Mouse (Mus musculus) lung, adult 18-20 months (tissue): ENCODE data around the gene Hoxa4.
A peak's percentile ranks its signal among the peaks of the same experiment; 100 is the strongest.

Experiments used
- DNase-seq, 2 experiments: peaks; one replicate each; pipeline ENCODE4 v3.0.0; 2022; ENCODE audit warnings: mixed read lengths in 2 of 2

Hoxa4 gene

DNA sequence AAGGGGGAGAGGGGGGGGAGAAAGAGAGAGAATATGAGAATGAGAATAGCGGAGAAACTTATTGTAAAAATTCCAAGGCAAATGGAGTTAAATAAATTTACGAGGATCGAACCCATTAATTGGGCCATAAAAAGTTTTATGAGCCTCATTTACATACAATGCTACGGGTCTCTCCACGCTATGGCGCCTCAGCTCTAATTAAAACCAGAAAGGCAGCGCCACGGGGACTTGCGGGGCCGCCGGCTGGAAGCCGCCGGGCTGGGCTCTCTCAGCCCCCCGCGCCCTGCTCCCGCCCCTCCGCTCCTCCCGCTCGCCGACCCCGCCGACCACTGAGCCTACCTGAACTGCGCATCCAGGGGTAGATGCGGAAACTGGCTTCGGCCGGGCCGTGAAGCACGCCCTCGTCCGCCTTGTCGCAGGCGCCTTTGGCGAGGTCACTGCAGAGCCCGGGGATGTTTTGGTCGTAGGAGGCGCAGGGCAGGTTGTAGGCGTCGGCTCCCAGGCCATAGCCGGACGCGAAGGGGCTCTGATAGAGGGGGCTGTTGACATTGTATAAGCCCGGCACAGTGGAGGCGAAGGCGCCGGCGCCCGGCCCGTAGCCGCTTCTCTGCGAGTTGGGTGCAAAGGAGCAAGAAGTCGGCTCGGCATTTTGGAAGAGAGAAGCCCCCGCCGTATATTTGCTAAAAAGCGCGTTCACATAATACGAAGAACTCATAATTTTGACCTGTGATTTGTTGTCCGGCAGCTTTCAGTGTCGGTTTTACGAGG, 25.3 kb upstream of the Hoxa4 start:
- DNase-seq = peak in 1 of 2 experiments; percentile 15

DNA sequence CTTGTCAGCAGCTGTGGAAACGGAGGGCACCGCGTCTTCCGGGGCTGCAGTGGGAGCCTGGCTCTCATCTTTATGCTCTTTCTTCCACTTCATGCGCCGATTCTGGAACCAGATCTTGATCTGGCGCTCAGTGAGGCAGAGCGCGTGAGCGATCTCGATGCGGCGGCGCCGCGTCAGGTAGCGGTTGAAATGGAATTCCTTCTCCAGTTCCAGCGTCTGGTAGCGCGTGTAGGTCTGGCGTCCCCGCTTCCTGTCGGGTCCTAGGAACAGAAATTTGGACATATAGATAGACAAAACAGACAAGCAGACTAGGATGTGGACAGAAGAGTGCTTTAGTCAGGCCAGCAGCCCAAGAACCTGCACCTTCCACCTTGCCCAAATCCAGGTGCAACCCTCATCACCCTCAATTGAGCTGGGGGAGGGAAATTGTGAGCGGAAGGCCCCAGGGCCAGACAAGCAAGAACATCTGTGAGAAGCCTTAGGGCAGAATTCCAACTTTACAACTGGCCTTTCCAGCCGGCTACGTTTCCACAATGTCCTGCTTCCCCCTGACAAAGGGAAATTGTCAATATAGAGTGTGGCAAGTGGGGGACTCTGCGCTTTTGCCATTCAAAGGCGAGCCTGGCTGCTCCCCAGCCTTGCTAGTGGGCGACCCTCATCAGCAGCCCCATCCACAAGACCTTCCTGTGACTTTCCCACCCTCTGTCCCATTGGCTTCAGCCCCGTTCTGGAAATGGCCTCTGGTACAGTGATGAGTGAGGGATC, 24.4 kb upstream of the Hoxa4 start:
- peak in 1 of 2 experiments; percentile 2 for DNase-seq

DNA sequence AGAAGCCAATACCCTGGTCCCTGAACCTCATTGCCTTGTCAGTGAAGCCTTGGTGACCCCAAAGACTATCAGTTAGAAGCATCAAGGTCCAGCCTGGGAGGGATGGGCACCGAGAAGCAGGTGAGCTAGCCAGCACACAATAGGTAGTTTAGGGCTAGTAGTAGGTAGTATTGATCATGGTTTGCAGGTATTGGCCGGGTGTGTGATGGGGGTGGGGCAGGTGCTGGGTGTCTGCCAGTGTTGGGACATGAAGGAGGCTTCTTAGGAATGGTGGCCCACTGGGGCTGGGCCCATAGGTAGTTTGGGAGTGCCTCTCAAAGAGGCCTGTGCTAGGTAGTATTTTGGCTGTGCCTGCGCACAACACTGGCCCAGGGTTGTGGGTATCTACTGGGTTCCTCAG, 23.5 kb upstream of the Hoxa4 start:
- DNase-seq = peak in 1 of 2 experiments; percentile 3

DNA sequence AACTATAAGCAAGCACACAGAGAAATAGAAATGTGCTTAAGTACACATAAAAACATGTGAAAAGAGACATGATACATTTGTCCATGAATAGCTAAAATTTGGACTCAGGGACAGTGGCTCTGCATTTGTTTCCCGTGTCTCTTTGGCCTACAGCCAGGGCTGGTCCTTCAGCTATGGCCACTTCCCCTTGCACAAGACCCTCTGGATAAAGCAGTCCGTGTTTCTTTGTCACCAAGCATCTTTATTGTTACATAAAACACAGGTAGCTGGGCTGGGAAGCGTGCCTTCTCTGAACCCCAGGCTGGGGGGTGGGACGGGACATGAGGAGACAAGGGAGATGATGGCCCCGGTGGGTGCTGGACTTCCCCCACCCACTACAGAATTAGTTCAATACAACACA, 22.7 kb upstream of the Hoxa4 start:
- DNase-seq = no peak

DNA sequence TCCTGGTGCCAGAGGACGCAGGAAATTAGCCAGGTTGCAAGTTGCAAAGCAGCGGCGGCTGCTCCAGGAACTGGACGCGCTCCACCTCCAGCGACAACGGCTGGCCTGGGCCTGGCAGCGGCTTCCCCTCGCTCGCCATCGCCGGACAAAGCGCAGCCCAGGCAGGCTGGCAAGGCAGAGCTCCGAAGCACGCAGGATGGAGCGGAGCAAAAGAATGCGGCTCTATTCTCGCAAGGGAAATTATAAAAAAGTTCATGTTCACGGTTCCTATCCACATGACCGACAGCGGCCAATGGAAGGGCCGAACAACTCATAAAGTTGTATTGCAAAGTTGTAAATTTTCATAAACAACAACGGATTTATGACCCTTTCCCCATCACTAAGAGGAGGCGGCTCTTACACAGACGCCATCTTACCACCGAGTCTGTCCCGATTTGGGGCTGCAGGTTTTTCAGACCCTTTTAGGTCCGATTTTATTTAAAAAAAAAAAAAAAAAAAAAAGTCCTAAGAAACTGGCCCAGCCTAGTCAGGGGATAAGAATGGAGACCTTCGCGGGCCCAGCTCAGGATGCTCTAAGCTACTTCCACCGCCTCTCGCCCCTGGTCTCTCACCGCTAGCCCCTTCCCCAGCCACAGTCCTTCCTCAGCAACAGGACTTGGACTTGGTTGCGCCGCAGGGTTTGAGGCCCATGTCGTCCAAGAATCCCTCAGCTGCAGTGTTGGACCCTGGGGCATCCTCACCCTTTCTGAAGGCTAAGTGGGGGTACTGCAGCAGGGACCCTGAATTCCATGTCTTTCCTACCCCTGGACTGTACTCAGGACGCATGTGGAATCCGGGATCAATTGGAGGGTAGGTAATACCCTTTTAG, 21.8 kb upstream of the Hoxa4 start, which contains the start of the genes Hoxa3 and Gm28308:
TSS of gene Hoxa3 (minus strand) at position 218 of the 868 bp plus-strand sequence.
TSS of gene Gm28308 (minus strand) at position 221 of the 868 bp plus-strand sequence.
- peak in 1 of 2 experiments; percentile 32 for DNase-seq

DNA sequence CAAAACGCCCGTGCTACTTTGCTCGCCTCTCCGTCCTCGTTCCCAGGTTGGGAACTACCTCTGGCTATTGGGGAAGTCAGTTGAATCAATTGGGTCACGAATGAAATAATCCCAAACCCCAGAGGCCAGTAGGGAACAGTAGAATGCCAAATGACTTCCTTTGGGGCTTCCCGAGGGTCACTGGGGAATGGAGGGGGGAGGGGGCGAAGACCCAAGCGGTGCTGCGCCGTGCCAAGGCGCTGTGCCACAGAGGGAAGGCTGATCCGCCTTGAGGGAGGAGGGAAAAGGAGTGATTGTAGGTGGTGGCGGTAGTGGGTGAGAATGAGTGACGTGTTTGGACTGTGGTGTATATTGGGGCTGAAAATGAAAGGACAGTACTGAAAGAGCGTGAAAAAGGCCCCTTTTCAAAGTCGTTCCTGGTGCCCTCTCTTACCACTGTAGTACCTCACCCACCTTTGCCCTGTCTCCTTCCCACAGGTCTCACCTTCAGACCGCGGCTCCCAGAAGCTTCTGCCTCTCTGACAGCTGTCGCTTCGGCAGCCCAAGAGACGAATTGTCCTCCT, 21.1 kb upstream of the Hoxa4 start:
- peak in 1 of 2 experiments; percentile 15 for DNase-seq

DNA sequence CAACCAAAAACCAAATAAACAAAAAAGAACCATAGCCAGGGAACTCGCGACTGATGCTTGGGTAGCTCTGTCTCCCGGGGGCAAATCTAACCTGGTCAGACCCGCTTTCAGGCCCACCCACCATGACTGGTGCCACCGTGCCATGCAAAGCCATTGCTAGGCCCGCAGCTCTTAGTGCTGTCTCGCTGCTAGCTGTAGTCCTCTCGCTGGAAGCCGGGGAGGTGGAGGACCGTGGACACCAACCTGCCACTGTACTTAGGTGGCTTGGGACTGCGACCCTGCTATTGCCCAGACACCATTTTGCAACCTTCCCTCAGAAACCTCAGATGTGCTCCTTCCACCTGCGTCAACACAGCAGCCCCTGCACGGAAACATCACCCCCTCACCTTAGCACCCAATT, 20.4 kb upstream of the Hoxa4 start:
- DNase-seq = peak in 1 of 2 experiments; percentile 11

DNA sequence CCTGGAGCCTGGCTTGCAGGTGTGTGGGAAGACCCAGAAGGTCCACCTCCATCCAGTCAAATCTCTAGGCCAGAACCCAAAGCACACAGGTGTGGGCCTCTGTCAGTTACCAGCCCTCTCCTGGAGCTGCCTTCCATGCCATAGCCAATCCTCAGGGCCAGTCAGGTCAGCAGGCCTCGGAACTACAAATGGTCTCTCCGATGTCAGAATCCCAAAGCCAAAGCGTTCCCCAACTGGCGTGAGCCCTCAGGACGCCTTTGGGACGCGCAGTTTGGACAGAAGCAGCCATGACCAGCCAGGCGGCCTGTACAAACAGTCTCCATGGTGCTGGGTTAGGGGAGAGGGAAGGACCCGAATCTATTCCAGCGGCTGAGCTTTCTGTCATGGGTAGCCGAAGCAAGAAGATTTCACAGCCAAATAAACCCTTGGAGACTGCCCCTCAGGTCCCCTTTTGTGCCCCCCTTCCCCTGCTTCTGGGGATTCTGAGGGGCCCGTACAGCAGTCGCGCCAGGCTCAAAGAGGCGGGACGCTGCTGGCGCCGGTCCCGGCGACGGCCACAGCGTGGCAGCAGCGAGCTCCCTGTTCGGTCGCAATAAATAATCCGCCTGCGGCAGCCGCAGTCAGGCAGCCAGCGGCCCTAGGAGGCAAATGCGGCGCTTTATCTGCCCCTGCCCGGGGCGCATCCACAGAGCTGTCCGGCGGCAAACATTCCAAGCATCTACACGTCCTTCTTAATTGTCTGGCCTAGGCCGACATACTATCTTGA, 19.8 kb upstream of the Hoxa4 start:
- DNase-seq = peak; percentile 70 to 72

DNA sequence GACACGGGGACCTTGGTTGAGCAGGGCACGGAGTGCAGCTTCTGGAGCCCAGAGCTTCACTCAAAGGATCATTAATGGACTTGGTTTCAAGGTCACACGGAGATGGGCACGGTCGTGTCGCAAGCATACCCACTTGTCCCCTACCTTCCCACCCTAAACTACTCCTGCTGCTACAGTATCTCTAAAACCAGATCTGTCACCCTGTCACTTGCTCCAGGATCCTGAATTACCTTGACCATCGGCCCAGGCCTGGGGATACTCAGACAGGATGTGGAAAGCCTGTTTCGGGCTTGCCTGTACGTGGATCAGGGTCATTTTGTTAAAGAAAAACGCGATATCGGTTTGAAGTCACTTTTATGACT, 18.1 kb upstream of the Hoxa4 start:
- no peak for DNase-seq

DNA sequence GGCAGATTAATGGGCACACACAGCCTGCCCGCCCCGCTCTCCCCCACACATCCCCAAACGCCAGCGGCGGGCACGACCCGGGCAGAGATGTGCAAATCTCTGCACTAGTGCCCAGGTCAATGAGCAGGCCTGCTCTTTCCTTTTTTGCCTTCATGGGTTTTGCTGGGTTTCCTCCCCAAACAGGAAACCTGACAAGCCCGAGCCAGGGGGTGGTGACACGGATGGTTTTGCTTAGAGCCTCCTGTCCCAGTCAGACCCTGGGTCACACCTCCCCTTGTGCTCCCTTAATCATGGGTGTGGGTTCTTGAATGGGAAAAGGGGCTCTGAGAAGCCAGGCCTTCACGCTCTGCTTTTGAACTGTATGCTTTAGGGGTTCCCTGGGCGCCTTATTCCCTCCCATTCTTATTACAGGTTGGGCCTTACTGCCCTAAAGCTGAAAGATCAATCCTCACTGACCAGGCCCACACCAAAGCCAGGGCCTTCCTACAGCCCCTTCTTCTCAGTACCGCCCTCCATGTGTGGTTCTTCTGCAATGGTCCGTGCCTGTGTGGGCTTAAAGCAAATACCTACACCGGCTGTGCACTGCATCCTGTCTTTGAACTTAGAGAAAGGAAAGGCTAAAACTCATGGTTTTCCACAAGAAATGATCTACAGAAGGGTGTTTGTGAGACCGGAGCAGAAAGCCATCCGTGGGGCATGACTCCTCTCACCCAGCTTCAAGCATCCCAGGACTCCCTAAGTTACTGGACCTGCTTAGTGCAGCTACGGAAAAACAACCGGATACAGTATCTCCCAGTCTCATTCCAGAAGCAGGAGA, 17.5 kb upstream of the Hoxa4 start:
- peak in 1 of 2 experiments; percentile 8 for DNase-seq

DNA sequence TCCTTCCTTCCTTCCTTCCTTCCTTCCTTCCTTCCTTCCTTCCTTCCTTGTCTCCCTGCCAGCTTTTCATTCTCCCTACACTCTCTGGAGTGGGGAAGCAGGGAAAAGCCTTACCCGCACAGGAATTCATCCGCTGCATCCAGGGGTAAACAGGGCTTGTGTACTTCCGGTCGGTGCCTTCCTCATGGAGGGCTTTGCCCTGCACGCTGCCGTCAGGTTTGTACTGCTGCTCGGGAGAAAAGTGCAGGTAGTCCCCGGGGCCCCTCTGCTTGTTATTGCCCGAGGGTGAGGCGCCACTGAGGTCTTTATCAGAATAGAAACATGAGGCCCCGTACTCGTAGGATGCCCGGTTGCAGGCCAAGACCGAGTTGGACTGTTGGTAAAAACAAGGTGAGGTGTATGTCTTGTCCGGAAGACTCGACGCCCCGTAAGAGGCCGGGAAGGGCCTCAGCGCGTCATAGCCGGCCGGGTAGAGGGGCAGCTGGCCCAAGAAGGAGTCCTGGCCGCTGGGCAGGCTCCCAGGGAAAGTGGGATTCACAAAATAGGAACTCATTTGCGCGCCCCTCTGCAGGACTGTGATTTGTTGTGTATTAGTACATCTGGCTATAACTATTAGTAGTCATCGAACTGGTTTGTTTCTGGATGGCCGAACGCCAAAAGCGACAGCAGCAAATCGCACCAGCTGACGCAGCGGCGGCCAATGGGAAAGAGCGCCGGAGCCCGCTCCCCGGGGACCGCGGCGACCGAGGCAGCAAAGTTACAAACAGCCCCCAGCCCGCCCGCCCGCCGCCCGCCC, 16.7 kb upstream of the Hoxa4 start, which contains the start of gene Hoxa6:
TSS of gene Hoxa6 (minus strand) at position 651 of the 796 bp plus-strand sequence.
- DNase-seq = peak in 1 of 2 experiments; percentile 41

DNA sequence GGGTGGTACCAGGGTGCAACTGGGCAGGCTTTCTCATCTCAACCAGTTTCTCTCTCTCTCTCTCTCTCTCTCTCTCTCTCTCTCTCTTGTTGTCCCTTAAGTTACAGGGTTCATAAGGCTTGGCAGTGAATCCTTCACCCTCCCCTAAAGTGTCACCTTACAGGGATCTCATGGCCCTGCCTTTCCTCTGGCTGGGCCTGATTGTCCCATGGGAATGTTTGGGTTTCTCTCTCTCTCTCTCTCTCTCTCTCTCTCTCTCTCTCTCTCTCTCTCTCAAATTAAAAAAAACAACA, 16.1 kb upstream of the Hoxa4 start:
- no peak for DNase-seq

DNA sequence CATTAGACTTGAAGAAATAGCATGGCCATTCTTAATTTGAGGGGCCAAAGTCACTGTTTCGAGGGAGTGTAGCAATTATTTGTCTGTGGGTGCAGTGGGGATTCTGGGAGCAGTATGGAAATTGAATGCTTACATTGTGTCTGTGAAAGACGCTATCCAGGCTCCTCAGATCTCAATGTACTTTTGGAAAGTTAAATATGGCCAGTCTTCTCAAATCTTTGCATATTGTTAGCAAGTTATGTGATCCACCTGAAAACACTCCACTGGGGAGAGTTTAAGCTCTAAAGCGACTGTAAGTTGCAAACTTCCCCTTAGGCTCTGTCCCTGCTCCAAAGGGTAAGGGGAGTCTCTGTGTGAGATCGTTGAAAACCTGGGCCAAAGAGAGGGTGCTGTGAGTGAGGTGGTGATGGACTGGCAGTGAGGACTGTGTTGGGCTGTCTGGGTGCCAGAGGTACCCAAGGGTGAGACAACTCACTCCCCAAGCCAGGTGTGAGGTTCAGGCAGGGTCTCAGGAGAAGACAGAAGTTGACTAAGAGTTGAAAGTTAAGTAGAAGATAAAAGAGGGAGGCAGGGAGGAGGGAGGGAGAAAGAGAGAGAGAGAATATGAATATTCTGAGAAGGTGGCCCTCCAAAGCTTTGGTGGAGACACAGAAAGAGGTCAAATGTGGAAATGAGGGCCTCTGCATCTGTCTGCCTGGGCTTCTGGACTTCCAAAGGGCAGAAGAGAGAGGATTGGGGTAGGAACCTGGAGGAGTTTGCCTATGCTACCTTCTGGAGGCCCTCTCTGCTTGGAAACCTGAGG, 15.5 kb upstream of the Hoxa4 start:
- peak in 1 of 2 experiments; percentile 3 for DNase-seq

DNA sequence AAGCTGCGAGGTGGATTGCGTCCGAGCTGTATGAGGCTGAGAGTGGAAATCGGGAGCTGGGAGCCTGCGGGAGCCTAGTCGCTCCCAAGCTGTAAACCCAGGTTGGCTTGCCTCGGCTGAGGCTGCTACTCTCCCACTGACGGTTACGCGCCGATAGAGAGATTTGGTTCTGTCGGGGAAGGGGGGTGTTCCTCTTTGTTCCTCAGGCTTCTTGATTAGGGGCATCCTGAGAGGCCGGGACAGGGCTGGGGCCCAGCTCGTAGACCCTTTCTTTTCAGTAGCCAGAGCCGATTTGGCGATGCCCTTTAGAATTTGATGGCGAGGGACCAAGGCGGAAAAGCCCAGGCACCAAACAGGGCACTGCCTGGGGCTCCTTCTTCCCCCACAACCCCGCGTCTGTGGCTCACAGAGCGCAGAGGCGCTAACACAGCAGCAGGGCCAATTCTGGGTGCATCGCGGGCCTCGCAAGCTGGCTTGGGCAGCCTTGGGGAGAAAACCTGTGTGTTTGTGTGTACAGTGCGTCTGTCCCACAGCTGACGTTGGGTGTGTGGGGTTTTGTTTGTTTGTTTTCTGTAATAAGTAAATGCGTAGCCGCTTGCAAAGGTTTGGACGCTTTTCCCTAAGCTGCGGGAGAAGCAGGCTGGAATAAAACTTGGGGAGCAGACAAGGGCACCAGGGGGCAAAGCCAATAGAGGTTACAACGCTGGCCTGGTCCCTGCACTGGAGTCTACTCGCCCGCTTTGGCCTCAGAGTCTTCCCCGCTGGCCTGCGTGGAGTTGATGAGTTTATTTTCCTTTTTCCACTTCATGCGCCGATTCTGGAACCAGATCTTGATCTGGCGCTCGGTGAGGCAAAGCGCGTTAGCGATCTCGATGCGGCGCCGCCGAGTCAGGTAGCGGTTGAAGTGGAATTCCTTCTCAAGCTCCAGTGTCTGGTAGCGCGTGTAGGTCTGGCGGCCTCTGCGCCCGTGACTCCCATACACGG, 14.4 kb upstream of the Hoxa4 start:
- peak in 1 of 2 experiments; percentile 4 for DNase-seq

DNA sequence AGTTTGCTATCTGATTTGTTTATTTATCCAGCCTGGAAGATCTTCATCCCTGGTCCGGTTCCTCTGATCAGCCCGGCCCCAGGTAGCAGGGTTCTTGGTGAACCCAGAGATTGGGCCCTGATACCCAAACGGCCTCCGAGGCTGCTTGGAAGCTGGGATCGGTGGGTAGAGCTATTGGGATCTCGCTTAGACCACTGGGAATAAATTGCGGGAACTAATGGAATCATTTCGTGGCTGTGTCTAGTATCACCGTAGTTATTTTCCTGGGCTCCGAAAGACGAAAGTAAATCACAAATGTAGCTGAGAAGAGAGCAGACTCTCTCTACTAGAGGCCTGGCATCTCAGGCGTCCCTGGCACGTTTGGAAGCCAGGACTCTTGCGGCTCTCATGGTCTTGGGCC, 13.7 kb upstream of the Hoxa4 start:
- DNase-seq = peak in 1 of 2 experiments; percentile 2

DNA sequence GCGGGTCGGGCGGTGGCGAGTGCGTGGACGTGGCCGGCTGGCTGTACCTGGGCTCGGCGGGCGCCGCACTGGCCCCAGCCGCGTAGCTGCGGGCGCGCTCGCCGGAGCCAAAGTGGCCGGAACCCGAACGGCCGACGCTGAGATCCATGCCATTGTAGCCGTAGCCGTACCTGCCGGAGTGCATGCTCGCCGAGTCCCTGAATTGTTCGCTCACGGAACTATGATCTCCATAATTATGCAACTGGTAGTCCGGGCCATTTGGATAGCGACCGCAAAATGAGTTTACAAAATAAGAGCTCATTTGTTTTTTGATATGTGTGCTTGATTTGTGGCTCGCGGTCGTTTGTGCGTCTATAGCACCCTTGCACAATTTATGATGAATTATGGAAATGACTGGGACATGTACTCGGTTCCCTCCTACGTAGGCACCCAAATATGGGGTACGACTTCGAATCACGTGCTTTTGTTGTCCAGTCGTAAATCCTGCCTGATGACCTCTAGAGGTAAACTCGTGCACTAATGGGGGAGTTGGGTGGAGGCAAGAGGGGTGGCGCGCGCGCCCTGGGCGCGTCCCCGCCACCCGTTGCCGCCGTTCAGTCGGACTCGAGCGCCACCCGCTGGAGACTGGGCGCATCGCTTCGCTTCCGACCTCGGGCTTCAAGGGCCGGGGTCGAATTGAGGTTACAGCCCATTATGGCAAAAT, 12.6 kb upstream of the Hoxa4 start, which contains the start of gene Hoxa5:
TSS of gene Hoxa5 (minus strand) at position 538 of the 703 bp plus-strand sequence.
- peak; percentile 81 to 88 for DNase-seq
